Mouse (Mus musculus): ENCODE measurements around the gene Spag6.

Spag6 gene

DNA sequence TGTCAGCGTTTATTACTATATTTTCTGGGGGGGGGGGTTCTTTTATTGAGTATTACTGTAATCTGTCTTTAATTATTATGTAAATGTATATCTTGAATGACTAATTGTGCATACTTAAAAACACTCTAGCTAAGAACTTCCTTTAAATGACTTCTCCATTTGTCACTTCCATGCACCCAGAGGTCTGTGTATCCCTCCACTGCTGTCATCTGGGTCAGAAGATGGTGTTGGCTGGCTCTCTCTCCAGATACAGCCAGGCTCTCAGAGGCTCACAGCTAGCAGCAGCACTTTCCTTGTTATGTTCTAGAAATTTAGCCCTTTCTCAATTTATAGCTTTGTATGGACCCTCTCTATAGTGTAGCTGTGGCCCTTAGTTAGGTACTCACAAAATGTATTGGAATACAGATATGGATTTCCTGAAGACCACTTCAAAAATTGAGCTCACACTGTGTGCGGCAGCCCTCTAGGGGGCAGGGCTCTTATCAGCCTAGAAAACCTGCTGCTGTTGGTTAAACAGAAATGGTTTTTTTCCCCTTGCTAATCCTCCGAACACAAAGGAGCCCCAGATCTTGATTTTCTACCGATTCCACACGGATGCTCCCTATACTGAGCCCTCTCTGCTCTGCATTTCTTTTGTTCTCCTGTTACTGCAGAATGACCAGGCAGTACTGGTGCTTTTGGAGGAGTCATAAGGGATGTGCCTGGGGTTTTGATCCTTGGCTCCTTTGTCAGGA, 40.7 kb downstream of the Spag6 start:
- DNase-seq, result no peak

DNA sequence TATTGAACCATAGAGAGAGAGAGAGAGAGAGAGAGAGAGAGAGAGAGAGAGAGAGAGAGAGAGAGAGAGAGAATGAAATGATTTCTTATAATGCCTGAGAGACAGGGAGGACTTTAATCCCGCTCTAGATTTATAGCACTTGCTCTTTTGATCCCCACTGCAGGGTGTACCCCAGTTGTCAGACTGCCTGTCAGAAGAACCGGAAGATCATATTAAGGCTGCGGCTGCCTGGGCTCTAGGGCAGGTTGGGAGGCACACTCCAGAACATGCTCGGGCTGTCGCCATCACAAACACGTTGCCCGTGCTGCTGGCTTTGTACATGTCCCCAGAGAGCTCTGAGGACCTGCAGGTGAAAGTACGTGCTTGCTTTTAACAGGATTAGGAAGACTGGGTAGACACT, 43.2 kb downstream of the Spag6 start:
- DNase-seq, result no peak

DNA sequence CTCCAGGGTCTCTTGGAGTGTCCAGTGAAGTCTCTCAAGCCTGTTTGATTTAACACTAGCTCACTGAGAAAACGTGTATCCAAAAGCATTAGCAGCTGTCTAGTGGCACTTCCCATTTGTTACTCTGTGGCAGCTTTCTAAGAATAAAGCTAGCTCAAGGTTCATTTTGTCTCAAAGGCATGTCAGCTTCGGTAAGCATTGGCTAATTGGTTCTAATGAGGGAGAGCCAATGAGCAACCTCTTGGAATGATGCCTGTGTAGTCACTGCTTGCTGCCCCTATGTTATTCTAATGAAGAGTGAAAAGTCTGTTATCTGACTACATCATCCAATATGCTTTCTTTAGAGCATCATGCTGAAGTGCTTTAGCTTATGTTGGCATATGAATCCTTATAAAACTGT, 45.4 kb downstream of the Spag6 start:
- DNase-seq, result no peak

DNA sequence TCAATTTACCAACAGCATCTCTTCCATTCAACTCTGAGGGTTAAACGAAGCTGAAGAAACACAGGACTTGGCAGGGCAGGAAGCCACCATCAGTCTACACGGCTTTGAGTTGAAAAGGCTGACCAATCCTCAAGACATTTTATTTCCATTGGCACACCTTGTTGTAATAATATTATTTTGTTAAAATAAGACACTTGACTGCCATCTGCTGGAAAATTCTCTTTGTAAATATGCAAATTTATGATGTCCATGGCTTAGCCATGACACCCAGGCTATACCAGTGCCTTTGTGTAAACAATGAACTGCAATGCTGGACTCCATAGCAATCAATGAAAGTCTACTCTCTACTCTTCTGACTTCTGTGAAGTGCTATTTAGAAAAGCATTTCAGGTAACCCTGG, 62.3 kb downstream of the Spag6 start:
- peak in 1 of 2 experiments; percentile 8 for DNase-seq

DNA sequence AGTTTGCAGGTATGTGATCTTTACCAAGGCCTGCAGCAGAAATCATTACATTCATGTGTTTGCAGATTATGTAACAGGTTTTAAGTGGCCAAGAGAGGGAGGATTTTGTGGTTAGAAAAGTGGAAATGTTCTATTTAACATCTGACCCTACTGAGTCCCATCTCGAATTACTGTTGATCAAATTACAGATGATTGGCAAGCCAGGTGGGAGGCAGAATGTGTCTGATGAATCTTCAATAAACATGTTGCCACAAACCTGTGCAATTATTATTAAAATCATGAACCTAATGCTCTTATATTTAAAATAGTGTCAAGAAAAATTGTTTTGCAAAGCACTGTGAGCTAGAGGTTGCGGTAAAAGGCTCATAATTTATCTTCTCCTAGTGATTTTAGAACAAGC, 71.0 kb downstream of the Spag6 start:
- DNase-seq, result no peak

DNA sequence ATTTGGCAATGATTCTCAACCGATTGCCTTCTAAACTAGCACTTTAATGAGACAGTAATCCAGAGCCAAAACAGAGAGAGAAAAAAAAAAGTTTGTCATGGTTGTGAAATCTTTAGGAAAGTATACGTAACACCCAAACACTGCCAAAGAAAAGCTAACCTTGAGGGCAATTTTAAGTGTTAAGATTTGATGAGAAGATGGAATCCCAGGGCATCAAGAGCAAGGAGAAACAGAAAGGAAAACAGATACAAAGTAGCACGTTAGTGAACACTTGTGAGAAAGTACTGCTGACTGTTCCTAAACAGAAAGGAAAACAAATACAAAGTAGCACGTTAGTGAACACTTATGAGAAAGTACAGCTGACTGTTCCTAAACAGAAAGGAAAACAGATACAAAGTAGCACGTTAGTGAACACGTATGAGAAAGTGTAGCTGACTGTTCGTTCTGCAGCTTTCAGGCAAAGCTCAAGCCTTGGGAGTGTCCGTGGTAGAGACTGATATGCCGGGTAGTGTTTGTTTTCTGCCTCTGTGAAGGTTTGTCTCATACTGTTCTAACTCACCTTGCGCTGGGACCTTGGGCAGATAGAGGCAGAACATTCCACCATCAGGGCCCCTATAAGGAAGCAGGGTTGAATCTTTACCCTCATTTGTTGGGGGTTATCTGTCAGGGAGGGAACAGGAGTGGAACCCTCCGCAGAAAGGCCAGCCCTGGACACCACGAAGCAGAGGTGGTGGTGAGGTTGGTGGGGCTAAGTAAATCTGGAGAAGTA, 71.8 kb downstream of the Spag6 start:
- no peak for DNase-seq

DNA sequence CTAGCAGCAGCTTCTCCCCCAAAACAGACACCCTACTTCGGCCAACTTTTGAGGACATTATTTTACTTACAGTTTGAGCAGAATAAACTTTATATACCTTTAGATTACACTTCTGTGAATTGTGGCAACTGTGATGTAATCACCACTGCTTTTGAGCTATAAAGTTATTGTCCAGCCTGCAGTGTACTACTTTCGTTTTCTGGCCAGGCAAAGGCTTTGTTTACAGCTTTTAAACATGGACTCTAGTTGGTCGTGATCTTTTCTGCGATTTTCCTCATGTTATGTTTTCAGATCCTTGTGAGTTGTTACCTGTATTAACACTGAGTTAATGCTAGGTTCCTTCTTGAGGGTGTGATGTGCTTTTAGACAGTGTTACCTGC, 72.6 kb downstream of the Spag6 start:
- DNase-seq, result no peak

DNA sequence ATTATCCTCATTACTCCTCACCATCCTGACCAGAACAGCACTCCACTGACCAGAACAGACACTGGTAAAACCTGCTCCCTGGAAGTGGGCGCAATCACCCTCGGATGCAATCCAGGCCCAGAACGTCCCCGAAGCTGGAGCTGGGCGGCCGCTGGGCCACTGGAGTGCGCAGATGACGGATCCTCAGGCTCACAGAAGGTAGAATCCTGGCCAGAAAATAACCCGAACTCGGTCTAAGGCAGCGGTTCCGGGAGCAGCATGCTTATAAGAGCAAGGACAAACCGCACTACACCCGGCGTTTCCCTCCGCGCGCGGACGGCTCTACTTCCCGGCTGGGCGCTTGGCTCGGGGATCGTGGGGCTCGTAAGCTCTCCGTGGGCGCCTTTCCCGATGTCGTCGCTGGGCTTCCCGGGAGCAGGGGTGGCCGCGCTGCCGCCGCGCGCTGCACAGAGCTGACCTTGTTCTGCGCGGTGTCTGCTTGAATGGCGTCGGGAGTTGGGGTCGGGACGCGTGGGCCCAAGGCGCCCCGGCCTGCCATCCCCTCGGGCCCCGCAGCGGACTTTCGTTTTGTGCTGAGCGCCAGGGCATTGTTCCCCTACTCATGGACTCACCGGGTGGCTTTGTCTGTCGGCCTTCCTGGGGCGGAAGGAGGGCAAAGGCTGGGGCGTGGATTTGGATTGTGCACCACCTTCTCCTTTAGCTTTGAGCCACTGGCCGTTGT, 73.1 kb downstream of the Spag6 start:
- DNase-seq, result peak; percentile 64 to 78

DNA sequence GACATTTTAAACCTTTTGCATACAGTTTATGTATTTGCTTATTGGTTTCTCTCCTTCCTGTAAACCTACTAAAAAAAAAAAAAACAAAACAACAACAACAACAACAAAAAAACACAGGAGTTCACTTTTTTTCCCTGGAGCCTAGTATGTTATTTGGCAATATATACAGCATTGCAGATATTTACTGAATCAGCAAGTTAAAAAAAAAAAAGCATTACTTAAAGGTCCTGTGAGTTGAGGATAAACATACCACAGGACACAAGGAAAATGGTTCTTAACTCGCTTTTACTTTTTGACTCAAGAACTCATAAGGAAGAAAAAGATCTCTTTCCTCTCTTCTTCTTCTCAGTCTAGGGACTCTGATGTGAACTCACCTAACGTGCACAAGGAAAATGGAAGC, 74.6 kb downstream of the Spag6 start:
- DNase-seq, result no peak

DNA sequence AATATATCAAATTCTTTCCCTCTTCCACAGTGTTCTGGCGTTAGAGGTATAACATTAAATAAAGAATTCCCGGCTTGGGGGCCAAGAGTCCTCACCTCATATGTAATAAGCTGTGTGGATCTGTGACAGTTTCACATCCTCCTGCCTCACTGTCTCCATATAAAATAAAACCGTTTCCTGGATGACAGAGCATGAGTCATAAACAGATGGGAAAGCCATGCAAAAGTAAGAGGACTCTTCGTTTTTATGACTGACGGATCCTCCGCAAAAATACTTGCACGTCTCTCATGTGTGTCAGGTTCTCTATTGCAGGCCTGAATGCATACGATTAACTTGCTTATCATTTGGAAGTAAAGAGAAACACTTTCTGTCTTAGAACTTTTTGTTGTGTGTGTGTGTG, 78.6 kb downstream of the Spag6 start:
- no peak for DNase-seq

DNA sequence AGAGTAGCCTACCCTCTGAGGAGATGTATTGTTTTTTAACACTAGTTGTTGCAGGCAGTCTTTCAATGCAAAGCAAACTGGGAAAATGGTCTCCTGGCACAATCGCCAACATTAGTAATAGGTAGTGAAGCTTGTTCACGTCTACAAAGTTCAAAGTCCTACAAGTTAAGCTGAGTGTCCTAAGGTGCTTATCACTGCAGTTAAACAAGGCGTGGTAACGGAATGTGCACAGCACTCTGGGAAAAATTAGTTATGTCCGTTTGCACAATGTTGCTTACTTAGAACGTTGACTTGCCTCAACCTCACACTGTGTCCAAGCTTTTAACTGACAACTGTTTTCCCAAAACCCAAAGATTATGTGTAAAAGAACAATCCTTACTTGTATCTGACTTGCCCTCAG, 80.5 kb downstream of the Spag6 start:
- no peak for DNase-seq

DNA sequence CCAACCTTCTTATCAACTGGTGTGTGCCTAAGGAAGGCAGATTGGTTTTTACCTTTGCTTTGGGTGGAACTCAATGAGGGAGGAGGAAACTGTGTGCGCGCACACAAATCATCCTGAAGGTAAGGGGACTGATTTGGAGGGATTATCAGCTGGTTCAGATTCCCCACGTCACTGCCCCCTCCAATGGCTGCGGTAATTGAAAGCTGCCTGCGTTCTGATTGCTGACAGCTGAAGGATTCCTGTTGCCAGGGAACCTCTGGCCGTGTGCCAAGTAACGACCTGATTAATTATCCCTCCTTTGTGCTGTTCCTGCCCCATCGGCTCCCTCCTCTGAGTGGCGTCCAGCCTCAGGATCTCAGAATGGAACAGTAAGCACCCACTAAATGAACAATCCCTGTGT, 84.4 kb downstream of the Spag6 start:
- DNase-seq, result no peak

DNA sequence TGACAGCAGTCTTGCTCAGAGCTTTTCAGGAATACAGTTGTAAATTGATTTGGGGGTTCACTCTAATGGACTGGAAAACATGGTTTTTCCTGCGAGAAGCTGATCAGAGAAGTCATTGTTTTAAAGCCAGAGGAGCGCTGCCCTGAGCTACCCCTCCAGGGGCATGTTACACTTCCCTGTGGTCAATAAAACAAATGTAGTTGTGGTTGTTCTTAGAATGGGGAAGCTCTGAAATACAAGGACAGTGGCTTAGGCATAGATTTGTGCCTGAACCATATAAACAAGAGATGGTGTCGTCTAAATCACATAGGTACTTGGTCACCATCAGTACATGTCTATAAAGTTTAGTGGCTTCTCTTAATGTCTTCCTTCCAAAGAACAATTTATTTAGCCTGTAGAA, 86.0 kb downstream of the Spag6 start:
- DNase-seq, result no peak

DNA sequence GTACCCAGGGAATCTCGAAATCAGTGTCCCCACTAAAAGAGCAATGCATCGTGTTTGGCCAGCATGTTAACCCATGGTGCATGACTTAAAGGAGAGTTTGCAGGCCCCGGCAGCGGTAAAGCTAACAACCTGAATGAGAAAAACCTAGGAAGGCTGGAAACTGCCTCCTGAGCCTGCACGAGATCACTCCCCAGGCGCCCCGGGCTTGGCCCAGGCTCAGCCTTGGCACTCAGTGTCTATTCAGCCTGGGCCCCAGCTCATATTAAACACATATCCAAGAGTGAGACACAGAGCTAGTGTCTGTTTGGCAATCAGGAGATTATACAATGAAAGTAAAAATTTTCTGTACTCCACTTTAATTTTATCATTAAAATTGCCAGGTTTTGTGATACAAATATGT, 87.5 kb downstream of the Spag6 start:
- DNase-seq, result no peak

DNA sequence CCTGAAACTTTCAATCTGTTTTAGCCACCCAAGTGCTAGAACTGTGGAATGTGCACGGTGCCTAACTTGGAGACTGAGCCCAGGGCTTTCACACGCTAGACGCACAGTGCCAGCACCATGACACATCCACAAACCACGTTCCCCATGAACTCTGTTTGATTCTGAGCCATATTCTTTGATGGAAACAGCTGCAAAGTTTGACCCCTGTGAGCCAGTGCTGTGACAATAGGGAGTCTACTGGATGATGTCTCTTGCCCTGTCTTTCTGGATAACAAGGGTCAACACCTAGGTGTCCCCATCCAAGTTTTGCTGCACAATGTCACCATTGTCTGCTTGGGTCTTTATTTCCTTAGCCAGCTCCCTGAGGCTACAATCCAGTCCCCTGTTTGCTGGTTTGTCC, 100.4 kb downstream of the Spag6 start:
- no peak for DNase-seq

DNA sequence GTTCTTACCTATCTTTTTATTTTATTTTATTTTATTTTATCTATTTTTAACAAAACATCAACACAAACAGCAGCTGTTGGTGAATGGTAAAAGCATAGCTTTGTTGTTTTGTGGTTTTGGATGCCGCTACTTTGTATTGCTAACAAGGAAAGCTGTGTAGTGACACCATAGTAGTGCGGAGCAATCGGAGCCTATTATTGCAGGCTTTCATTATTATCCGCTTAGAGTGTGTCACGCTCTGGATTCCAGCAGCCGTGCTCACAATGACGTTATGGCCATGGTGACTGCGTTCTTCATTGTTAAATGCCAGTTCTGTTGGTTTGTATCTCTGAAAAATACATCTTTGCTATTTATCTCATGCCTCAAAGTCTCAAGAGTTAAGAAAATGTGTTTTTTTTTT, 103.9 kb downstream of the Spag6 start:
- DNase-seq, result no peak

DNA sequence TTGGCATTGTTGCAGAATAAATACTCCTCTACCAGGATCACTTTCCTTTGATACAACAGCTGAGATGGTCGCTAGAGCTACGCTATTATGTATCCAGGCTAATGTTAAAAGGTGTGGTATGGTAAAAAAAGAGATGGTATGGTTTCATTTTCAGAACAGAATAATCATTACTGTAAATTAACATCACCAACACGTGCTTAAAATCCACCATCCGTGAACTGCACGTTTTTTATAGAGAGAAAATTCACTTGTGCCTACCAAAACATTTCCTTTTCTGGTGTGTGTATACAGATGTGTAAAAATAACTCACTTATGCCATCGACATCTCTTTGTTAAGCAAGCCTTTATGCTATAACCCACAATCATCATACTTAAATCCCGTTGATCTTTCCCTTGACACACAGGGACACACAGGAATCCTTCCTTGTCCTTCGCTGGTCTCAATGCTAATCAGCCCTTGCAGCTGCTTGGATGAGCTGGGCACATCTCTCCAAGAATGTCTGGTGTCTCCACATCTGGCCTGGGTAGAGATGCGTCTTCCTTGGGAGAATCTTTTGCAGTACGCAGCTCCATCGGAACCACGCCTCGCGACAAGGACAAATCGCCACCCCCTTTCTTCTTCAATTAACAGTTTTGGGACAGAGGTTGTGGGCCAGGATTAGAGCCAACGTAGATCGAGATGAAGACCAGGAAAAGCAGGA, 105.6 kb downstream of the Spag6 start:
- no peak for DNase-seq
